Comparison of ENCODE assay signal across 7 mouse cellular contexts in genomic region chr7:114007565-114007964, GRCm38 (mm10).
DNase-seq lines count a peak whose midpoint lies in the region; ATAC-seq and TF ChIP-seq lines count a peak whose summit lies in the region.

No protein-coding gene starts in this region.

- WGBS in intestine, postnatal 0 days, result 62% methylated on average over 5 of the region's 5 CpGs
- 66% methylated on average over 5 of the region's 5 CpGs for WGBS in intestine, embryonic 16.5 days

- H3K36me3 ChIP-seq in intestine, postnatal 0 days (ENCODE audit: control insufficient read depth, insufficient read depth), result no peaks in the 10 kb centered on the region
- H3K36me3 ChIP-seq in intestine, embryonic 16.5 days (ENCODE audit: control insufficient read depth, insufficient read depth, low read length), result no peaks in the 10 kb centered on the region

- H3K27ac ChIP-seq in intestine, postnatal 0 days (ENCODE audit: low read depth, low read length), result no peak overlapping the region
- H3K27ac ChIP-seq in intestine, embryonic 16.5 days (ENCODE audit: low read length), result no peak overlapping the region

- no peaks in the 10 kb centered on the region for H3K27me3 ChIP-seq in intestine, postnatal 0 days (replicated peaks; ENCODE audit: control insufficient read depth, insufficient read depth, low read length)
- peaks cover 2% of the 10 kb centered on the region; the same call in 1 of the 2 replicates for H3K27me3 ChIP-seq in intestine, embryonic 16.5 days (replicated peaks; ENCODE audit: control insufficient read depth, insufficient read depth, low read length)

- H3K4me2 ChIP-seq in intestine, postnatal 0 days (replicated peaks; ENCODE audit: low read depth), result no peak overlapping the region
- no peak overlapping the region for H3K4me2 ChIP-seq in intestine, embryonic 16.5 days (ENCODE audit: low read depth, low read length)

- H3K4me1 ChIP-seq in intestine, postnatal 0 days (replicated peaks; ENCODE audit: control insufficient read depth, insufficient read depth, low read length), result no peaks in the 10 kb centered on the region
- no peaks in the 10 kb centered on the region for H3K4me1 ChIP-seq in intestine, embryonic 16.5 days (ENCODE audit: control insufficient read depth, insufficient read depth, low read length)

- TF ChIP-seq CTCF in intestine, postnatal 0 days (IDR thresholded peaks at IDR 0.05; ENCODE audit: low read depth), result peak; percentile 85

- H3K9ac ChIP-seq in intestine, postnatal 0 days (ENCODE audit: low read depth, low read length), result no peak overlapping the region
- no peak overlapping the region for H3K9ac ChIP-seq in intestine, embryonic 16.5 days (ENCODE audit: low read depth, low read length)

- H3K4me3 ChIP-seq in intestine, postnatal 0 days (ENCODE audit: low read depth, low read length), result no peak overlapping the region
- no peak overlapping the region for H3K4me3 ChIP-seq in intestine, embryonic 16.5 days (ENCODE audit: low read length)

- H3K9me3 ChIP-seq in intestine, postnatal 0 days (ENCODE audit: control insufficient read depth), result no peaks in the 10 kb centered on the region
- H3K9me3 ChIP-seq in intestine, embryonic 16.5 days (ENCODE audit: control insufficient read depth, low read length), result no peaks in the 10 kb centered on the region

- no peak for ATAC-seq in intestine, postnatal 0 days
- ATAC-seq in intestine, embryonic 16.5 days, result no peak

- peak; percentile 37 to 39 for DNase-seq in B cell, adult 2 months
- peak; percentile 30 for DNase-seq in adipocyte (ENCODE audit: low spot score)
- peak; percentile 51 for DNase-seq in induced T-regulatory cell, adult 2 months (ENCODE audit: low read depth)
- DNase-seq in thymus, postnatal 0 days (ENCODE audit: low spot score), result peak; percentile 16
- DNase-seq in right cerebral cortex, postnatal 4 days, result no peak
